Mouse (Mus musculus): ENCODE data around the gene Ubald1. TPM values are rescaled to one million over a fixed set of nuclear protein-coding genes. Genes with fewer than 3 reads are reported as not detected.

Gene Ubald1
- total and polyA plus RNA-seq, 3 experiments = 9.6 to 53.7 (median 11.6) TPM

DNA sequence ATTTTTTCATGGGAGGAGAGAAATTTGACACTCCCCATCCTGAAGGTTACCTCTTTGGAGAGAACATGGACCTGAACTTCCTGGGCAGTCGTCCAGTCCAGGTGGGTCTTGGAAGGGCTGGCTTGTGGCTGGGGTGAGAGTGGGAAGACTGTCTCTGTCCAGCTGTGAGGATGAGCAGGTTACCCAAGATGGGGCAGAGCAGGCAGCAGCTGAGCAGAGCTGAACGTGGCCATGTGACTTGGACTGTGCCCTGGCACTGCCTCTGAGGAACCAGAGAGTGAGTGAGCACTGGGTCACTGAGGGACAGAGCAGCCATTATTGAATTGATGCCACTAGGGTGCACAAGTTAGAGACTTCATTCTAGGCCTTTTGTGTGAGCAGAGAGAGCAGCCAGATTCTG is 27.3 kb upstream of the Ubald1 start:
- DNase-seq (ENCODE audit: extremely low read depth) = no peak
- 0 out of 2 replicates have a peak overlapping the region, but pooled peaks have one; percentile 10 for H3K27ac ChIP-seq (ENCODE audit: insufficient read depth, low read depth)
- H3K4me1 ChIP-seq (ENCODE audit: control insufficient read depth in 1 of 2, insufficient read depth in 2 of 2) = peaks cover 30 to 52% of the 10 kb centered on the region in 2 experiments
- H3K4me3 ChIP-seq (replicated peaks in 1 of 3; ENCODE audit: low read depth in 2 of 3, low read length in 2 of 3, poor library complexity in 1 of 3) = peak overlapping the region; percentile 17 to 30 (median 20)
- H3K36me3 ChIP-seq (replicated peaks in 1 of 2; ENCODE audit: control insufficient read depth in 1 of 2, insufficient read depth in 1 of 2, low read length in 1 of 2) = peaks cover 5 to 7% of the 10 kb centered on the region in 2 experiments
- in situ Hi-C loops (cut with MboI; ENCODE audit: low pct_ligation_motif_present, low pct_unique_long_range_greater_than_20kb, low sequenced_read_pairs) (no loop called here), dilution Hi-C loops (cut with MboI; ENCODE audit: extremely low pct_ligation_motif_present, extremely low pct_unique_long_range_greater_than_20kb, low sequenced_read_pairs) (no loop called here)
- peak overlapping the region; percentile 62 for H3K4me2 ChIP-seq (ENCODE audit: insufficient read depth, low read depth, poor library complexity, severe bottlenecking)
- TF ChIP-seq PAX5 (IDR thresholded peaks at IDR 0.05; ENCODE audit: low read length) (no peak), HCFC1 (IDR thresholded peaks at IDR 0.05; ENCODE audit: low read depth, low read length) (no peak)
- peak overlapping the region; percentile 54; the same call in 1 of the 2 replicates for H3K9ac ChIP-seq (ENCODE audit: insufficient read depth, low read depth)
- no peaks in the 10 kb centered on the region for H3K27me3 ChIP-seq (replicated peaks)
- no peaks in the 10 kb centered on the region for H3K79me2 ChIP-seq (replicated peaks; ENCODE audit: control insufficient read depth, extremely low read depth, insufficient read depth, poor library complexity, severe bottlenecking)
- H3K9me3 ChIP-seq (replicated peaks; ENCODE audit: low read length) = no peaks in the 10 kb centered on the region

DNA sequence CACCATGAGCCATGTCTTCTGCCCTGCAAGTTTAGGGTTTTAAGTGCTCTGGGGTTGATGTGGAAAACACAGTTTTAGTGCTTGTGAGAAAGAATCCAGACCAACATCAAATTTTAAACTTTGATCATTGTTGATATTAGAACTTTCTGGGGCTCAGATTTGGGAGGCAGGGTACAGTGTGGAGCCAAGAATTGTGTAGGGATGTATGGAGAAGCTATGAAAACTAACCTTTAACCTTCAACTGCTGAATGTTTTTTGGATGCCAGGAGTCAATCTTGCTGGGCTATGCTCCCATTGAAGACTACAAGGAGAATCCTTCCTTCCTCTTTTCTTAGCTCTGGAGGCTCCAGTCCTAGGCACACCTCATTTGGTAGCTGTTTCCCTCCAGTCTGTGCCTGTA is 26.4 kb upstream of the Ubald1 start:
- Histone ChIP-seq H3K4me1 (ENCODE audit: control insufficient read depth in 1 of 2, insufficient read depth in 2 of 2) (peaks cover 26 to 44% of the 10 kb centered on the region in 2 experiments), H3K9me3 (replicated peaks; ENCODE audit: low read length) (no peaks in the 10 kb centered on the region), H3K27me3 (replicated peaks) (no peaks in the 10 kb centered on the region), H3K4me2 (ENCODE audit: insufficient read depth, low read depth, poor library complexity, severe bottlenecking) (no peak overlapping the region), H3K79me2 (replicated peaks; ENCODE audit: control insufficient read depth, extremely low read depth, insufficient read depth, poor library complexity, severe bottlenecking) (no peaks in the 10 kb centered on the region), H3K27ac (ENCODE audit: insufficient read depth, low read depth) (no peak overlapping the region), H3K4me3 (replicated peaks in 1 of 3; ENCODE audit: low read depth in 2 of 3, low read length in 2 of 3, poor library complexity in 1 of 3) (no peak overlapping the region), H3K36me3 (replicated peaks in 1 of 2; ENCODE audit: control insufficient read depth in 1 of 2, insufficient read depth in 1 of 2, low read length in 1 of 2) (peaks cover 2 to 3% of the 10 kb centered on the region in 2 experiments), H3K9ac (ENCODE audit: insufficient read depth, low read depth) (no peak overlapping the region)
- no peak for DNase-seq (ENCODE audit: extremely low read depth)
- TF ChIP-seq NRF1 (IDR thresholded peaks at IDR 0.05; ENCODE audit: low read depth, low read length) (no peak), JUND (conservative IDR thresholded peaks at IDR 0.05; ENCODE audit: low read depth, low read length) (no peak), CHD1 (IDR thresholded peaks at IDR 0.05; ENCODE audit: low read depth, low read length) (no peak), MAZ (IDR thresholded peaks at IDR 0.05; ENCODE audit: low read depth, low read length) (no peak), MYC (IDR thresholded peaks at IDR 0.05; ENCODE audit: low read depth, low read length) (no peak), USF2 (conservative IDR thresholded peaks at IDR 0.05; ENCODE audit: low read depth, low read length) (no peak), KAT2A (IDR thresholded peaks at IDR 0.05; ENCODE audit: insufficient replicate concordance, low read length) (no peak), GABPA (IDR thresholded peaks at IDR 0.05; ENCODE audit: insufficient replicate concordance, low read depth, low read length) (no peak), MAFK (IDR thresholded peaks at IDR 0.05; ENCODE audit: insufficient replicate concordance, low read length) (no peak), USF1 (IDR thresholded peaks at IDR 0.05; ENCODE audit: low read depth, low read length) (no peak), ZMIZ1 (IDR thresholded peaks at IDR 0.05; ENCODE audit: low read depth, low read length) (no peak), MXI1 (IDR thresholded peaks at IDR 0.05; ENCODE audit: low read depth, low read length) (no peak), ZC3H11A (IDR thresholded peaks at IDR 0.05; ENCODE audit: low read depth, low read length) (no peak)
- in situ Hi-C loops (cut with MboI; ENCODE audit: low pct_ligation_motif_present, low pct_unique_long_range_greater_than_20kb, low sequenced_read_pairs) (no loop called here), dilution Hi-C loops (cut with MboI; ENCODE audit: extremely low pct_ligation_motif_present, extremely low pct_unique_long_range_greater_than_20kb, low sequenced_read_pairs) (no loop called here)
